Mouse (Mus musculus): Measurements from ENCODE around the gene Avl9.

Gene Avl9

DNA sequence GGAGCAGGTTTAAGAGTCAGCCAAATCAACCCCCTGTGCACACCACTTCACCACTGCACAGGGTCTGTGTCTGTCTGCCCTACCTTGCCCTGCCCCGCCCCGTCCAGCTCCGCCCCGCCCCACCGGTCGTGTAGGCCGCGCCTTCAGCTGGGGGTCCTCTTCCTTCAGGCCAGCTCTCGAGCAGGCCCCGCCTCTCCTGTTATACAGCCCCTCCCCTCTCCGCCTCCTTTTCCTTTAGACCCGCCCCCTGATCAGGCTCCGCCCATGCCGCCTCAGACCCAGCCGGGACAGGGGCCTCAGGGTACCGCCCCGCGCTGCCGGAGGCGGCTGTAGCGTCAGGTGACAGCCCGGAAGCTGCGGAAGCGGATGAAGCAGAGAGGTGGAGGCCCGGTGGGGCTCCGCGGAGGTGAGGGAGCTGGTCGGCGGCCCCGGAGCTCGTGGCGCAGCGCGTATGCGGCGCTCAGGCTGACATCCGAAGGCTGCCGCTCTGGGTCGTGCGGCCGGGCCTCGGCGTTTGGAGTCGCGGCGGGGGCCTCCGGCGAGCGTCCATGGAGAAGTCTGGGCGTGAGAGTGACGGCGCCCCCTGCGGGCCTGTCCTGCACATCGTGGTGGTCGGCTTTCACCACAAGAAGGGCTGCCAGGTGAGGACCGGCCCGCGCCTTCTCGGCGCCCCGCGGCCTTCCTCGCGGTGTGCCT, at the start of gene Avl9:
Gene Avl9, plus strand, starts transcription at position 326 of the 696 bp plus-strand sequence.
- peak; percentile 100 for DNase-seq

DNA sequence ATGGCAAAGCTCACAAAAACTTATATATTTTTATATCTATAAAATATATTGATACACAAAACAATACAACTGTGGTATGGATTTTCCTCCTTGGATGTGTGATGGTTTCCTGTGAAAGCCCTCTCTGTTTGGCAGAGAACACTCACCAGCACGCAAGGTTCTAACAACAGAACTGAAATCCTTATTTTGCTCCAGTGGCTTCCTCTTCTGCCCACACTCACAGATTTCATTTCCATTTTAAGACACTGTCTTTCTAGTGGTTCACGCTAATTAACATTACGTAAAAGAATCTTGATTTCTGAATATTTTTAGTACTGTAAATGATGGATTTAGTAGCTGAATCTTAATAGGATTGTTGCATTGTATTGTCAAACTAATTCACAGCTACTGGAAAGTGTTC, 26.5 kb upstream of the Avl9 start:
- no peak for DNase-seq

DNA sequence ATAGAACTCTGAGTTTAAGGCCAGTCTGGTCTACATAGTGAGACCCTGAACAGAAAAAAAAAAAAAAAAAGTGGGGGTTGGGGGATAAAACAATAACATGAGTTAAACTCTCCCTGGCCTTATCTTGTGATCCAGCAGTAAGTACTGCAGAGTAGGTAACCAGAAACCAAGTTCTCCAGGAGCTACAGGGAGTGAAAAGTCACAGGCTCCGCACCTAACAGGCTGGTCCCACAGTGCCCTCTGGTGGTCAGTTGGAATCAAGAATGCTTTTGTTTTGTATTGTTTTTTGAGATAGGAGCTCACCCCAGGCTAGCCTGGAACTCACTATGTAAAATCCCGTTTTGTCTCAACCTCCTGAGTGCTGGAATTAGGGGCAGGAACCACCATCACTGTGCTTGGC, 23.5 kb upstream of the Avl9 start:
- peak in 1 of 2 experiments; percentile 60 for DNase-seq

DNA sequence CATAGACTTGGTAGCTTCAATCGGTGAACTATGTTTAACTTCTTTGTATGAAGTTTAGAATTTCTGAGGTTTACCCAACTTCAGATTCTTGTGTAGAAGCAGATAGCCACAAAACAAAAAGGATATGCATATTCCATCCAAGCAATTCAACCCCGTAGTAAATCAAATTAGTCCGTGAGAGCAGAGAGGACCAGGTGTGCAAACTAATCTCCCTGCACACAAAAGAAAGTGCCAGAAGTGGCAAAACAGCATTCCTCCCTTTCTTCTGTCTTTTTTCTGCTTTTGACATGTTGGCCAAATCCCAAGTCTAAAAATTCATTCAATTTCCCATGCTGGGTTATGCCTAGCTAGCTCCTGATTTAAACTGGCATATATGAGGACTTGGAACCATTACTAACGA, 22.3 kb upstream of the Avl9 start:
- no peak for DNase-seq

DNA sequence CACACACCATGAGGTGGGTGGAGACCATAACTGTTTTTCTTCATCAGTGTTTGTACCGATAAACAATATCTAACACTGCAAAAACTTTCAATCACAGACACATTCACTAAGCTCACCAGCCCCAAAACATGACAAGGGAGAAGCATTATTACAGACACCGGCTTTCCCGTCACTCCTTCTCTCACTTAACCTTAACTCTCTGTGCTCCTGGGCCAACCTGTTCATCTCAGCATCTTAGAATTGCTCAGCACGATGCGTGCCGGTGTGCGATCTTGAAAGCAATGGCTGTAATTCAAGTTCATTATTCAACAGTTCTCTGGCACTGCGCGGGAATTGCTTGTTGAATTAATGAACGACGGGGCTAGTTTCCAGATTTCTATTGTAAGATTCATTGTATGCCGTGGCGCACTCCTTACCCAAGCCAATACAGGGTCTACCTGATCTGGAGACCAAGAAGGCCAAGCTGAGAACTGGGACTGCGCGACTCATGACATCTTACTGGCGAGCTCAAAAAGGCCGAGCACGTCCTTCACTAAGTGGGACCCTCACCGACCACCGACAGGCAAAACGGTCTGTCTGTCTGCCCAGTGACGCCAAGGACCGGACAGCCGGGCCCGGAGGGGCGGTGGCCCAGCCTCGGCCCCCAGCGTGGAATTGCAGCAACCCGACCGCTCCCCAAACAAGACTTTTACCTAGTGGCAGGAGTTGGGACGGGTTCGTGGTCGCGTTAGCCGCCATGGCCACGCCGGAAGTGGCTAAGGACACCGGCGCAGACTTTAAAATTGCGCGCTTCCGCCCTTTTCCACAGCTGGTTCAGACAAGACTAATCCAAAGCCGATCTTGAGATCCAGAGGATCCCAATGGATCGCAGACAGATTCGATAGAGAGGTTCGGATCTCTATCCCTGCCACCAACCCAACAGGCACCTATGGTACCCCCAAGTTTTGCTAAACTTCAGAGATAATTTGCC, 10.5 kb upstream of the Avl9 start, which contains the start of gene Lsm5:
Gene Lsm5, minus strand, starts transcription at position 780 of the 970 bp plus-strand sequence.
- DNase-seq = peak; percentile 68 to 81

DNA sequence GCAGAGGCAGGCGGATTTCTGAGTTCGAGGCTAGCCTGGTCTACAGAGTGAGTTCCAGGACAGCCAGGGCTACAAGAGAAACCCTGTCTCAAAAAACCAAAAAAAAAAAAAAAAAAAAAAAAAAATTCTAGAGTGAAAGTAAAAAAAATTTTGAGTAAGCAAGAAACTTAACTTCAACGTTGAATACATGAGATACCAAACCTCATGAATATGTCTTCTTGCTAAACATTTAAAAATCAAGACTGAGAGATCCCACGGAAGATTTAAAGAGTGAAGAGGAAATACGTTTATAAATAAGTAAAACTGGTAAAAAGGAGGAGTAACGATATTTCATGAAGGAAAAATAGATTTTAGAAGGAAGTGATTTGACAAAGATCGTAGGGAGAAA, 519 bp upstream of the Avl9 start:
- no peak for DNase-seq

DNA sequence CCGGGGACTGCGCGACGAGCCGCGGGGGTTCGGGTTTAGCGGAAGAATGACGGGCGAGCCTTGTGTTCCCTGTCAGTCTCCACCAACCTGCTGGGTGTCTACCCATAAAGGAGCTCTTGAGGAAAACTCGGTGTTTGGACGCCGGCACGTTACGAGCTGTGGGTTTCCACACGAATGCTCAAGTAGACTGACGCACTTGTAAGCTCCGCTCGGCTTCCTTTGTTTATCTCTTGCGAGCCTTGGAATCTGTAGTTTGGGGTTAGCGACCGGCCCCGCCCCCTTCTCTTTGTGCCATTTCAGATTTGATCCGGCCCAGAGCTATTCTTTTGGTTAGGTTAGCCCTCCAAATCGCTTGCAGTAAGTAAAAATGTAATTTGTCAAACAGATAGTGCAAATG, 569 bp downstream of the Avl9 start:
- DNase-seq = no peak

DNA sequence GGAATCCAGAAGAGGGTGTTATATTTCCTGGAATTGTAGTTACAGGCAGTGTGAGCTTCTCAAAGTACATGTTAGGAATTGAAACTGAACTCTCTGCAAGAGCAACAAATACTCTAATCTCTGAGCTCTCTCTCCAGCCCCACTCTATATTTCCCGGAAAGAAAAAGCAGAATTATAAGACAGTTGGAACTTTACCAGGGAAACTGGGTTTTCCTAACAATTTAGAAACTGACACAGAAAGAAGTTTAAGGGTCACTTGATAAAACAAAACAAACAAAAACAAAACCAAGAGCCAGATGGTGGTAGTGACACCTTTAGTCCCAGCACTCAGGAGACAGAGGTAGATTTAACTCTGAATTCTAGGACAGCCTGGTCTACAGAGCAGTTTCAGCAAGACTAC, 4.4 kb downstream of the Avl9 start:
- DNase-seq = no peak

DNA sequence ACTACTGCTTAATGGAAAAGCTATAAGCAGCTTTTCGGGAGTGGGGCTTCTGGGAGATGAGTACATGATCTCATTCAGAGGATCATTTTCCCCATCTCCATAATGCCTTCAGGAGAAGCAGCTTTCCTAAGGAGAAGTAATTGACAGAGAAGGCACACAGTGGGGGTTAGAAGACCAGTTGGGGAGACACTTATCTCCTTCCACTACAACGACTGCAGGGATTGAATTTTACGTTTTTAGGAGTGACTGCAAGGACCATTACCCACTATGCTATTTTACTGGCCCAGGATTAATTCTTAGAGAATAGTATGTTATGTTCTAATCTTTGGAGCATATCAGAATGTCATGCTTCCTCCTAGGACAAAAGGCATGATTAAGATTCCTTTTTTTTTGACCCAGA, 6.2 kb downstream of the Avl9 start:
- DNase-seq = no peak

DNA sequence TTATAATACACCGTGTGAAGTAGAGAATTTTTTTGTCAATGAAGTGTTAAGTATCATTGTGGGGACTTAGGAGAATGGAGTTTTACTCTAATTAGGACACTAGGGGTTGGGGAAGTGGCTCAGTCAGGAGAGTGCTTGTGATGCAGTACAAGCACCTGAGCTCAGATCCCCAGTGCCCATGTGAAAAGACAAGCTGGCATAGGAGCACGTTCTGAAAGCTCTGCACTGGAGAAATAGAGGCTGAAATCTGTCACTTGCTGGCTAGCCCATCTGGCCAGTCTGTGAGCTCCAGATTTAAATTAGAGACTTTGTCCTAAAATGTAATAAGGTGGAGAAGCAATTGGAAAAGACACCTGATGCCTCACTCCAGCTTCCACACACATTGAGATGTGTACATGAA, 17.8 kb downstream of the Avl9 start:
- DNase-seq = no peak

DNA sequence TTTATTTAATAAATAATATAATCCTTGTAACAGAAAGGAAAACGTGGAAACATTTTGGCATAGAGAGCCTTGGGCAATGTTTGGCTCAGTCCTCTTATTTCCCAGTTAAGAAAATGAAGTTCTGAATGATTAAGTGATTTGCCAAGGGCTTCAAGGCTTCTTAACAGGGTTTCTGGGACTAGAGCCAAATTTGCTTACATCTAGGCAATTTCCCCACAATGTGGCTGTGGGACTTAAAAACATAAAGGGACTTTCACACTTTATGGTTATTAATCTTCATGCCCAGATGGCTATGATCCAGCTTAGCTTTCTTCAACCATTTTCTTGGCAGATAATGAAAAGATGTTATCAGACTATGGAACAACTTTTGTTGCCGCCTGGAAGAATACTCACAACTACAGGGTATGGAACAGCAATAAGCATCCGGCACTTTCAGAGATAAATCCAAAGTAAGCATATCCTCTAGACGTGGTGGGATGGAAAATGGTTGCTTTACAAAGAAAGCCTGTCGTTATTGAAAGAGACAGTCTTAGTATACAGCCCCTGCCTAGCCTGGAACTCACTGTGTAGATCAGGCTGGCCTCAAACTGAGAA, 31.3 kb downstream of the Avl9 start:
- no peak for DNase-seq

DNA sequence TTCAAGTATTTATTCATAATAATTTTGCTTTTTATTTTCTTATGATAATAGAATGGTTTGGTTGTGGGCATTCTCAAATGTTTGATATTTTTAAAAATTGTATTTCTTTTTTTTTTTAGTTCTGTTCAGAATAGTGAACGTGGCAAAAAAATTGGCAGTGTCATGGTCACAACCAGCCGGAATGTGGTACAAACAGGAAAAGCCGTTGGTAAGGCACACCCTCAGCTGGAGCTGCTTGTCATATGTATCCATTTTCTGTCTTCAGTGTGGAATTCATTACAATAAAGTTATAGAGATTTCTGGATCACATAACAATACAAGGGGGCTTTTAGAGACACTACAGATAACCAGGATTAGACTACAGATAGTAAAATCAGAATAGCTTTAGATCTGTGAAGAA, 39.0 kb downstream of the Avl9 start:
- no peak for DNase-seq

DNA sequence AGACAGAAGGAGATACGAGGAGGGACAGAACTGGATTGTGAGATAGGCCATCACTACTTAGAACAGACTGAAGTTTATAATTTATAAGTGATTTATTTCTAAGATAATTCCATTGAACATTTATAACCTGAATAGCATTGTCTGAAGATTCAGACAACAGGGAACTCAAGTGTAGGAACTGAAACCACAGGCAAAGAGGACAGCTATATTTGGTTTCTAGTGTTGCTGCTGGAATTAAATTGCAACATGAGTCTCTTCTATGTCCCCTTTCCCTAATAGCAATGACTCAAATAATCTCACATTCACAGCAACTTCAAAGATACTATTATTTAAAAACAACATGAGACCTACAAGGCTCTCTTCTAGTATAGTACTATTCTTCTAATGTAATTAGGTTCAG, 41.4 kb downstream of the Avl9 start:
- no peak for DNase-seq

DNA sequence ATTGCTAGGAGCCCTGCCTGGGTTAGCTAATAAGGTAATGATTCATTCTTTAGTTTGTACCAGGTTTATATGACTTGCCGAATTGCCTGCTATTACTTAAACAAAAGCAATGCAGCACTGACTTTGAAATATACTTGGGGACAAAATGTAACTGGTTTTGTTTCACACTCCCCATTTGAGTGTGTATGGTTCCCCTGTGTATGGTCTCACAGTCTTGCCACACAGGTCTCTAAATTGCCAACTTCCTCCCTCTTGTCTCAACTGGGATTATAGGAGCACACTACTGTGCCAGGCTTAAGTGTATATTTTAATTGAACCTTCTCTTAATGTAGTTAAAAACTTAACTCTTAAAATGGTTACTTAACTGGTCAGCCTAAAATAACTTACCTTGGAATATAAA, 44.6 kb downstream of the Avl9 start:
- DNase-seq = no peak

DNA sequence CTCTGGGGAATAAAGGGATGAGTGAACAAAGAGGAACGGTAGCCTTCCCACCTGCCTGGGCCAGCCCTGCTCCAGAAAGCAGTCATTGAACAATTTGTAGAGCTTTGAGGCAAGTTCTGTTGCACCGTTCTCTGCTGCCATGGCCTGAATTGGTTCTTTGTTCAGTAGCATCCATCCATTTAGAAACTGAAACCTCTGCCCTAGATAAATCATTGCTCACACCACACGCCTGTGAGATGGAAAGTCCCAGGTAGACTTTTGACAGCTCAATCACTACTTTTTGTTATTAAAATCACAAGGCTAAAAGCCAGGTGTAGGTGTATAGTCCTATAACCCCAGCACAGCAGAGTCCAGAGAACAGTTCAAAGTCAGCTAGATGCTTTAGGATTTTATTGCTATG, 50.6 kb downstream of the Avl9 start:
- DNase-seq = no peak

DNA sequence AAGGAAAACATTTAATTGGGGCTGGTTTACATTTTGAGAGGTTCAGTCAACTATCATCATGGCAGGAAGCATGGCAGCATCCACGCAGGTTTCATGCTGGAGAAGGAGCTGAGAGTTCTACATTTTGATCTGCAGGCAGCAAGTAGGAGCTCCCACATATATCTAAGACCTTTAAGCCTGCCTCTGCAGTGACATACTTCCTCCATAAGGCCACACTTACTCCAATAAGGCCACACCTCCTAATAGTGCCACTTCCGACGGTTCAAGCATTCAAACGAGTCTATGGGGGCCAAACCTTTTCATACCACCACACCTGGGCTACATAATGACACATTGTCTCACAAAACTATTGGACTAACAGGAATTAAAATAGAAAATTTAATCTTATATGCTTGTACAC, 51.0 kb downstream of the Avl9 start:
- DNase-seq = no peak

DNA sequence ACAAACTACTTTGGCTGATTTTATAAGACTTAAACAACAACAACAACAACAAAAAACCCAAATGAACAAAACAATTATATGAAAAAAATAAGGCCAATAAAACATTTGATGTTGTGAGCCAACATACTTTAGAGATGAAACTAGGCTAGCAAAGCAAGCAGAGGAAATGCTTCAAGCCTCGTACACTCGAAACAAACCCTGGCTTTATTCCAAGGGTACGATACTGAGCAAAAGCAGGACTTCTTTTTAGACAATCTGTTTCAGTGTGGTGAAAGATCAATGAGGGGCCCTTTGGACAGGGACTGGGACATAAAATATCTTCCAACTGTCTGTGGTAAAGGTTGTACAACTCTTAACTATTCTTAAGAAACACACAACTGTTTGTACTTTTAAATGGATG, 61.1 kb downstream of the Avl9 start:
- no peak for DNase-seq

DNA sequence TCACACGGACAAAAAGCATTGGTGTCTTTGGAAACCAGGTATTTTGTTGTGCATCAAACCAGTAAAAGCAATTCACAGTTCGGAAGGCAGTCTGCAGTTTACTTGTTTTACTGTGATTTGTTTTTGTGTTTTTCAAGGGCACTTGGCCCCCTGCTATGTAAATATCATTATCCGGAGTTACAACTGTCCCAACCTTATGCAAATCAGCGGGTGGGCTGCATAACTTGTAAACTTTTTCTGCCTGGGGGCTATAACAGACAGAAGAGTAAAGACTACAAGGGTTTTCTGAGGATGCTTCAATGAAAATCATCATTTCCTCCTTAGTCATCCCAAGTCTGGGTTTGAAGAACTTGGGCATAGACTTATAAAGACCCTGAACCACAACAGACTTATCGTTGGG, 64.9 kb downstream of the Avl9 start:
- no peak for DNase-seq

DNA sequence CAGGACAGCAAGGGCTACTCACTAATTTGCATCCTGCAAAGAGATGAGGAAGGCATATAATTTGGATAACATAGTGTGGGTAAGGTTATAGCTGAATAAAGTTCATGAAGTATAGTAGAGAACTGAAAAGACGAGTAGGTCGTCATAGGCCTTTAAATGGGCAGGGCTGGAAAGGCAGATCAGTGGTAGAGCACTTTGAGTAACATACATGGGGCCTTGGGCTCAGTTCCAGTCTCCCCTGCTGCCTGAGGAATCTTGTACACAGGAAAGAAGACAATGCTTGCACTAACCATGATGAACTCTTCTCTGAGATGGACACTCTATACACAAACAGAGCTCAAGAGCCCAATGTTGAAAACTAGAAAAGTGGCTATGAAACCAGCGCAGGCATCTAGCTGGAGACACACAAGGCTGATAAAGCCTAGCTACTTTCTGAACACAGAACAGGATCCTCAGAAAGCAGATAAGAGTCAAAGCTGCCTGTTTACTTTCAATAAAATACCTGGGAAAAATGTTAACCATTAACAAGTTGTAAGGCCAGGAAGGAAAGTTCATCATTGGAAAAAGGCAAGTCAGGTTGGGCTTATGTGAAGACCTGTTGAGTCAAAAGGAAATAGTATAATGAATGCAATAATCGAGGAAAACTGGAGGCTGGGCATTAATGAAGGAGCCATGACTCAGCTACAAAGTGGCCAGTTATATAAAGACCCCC, 69.0 kb downstream of the Avl9 start:
- DNase-seq = no peak

DNA sequence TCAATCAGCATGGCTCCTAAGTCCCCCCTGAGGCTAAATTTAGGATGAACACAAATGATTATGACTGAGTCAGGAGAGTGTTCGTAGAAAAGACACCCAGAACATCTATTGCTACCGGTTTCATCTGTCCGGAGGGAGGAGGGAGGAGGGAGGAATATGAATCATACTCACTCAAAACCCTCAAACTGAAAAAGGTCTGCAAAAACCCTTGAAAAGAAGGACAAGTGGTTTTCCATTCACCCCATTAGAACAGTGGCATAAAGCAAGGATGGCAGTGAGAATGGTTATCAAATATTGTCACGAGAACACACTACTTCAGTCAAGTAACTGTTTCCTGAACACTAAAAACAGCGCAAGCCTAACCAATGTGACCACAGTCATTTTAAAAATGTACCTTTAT, 70.4 kb downstream of the Avl9 start:
- no peak for DNase-seq

DNA sequence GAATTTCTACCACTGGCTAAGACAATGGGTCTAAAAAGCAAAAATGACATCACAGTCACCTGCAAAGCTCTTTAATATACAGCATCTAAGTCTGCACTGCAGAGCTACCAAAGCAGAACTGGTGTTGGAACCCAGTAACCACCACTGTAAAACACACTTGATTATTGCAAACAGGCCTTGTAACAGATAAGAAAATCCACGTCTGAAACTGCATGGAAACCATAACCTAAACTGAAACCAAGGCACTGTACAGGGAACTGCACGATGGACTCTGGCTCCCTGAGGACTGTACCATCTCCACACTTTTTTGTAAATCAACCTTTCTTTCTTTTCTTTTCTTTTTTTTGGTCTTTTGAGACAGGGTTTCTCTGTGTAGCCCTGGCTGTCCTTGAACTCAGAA, 73.0 kb downstream of the Avl9 start:
- DNase-seq = no peak

DNA sequence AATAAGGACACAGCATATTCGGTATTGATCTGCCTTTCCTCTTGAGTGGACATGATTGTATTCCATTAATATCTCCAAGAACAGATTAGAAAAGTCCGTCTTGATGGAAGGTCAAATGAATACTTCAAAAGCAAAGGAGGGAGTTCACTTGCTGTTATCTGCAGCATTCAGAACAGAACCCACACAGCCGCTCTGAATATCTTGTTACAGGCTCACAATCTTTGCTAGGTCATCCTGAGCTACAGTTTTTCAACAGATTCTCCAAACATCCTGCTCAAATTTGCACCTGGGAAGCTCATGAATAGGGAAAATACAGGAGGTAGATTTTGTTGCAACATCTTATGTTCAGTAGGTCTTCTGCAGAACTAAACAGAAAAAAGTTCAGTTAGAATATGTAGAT, 74.6 kb downstream of the Avl9 start:
- no peak for DNase-seq

DNA sequence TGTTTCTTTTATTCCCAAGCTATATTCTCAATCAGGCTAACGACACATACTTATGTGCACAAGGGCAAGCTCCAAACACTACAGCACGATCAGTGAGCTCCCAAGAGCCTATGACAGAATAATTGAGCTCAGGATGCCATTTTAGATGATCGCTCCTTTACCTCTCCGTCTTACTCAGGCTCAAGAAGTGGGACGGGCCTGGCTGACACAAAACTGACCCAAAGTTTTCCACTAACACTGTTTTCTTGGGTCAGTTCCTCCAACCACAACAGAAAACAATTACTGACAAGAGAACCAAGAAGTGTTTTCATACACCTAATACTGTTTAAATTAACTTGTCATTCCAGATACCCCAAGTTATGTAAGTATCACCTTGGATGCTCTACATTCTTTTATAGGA, 80.1 kb downstream of the Avl9 start:
- no peak for DNase-seq
